Comparison of ENCODE assay signal across 20 mouse cellular contexts in the genomic region with DNA sequence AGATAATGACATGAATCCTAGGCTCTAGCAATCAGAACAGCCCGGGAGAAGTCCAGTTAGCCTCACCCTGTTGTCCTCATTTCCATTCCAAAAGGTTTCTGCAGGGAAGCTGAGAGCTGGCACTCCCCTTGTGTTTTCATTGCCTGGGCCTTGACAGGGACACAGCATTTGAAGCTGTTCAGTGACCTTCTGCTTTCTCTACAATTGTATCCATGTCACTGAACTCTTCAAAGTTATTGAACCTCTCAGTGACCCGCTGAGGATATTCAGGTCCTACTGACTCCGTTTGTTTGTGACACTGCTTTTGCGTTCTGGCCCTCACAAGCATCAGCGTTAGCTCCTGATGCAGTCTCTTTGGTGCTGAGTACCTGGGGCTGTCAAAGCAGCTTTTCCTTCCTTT.
DNase-seq lines count a peak whose midpoint lies in the region; ATAC-seq and TF ChIP-seq lines count a peak whose summit lies in the region.
"Had no signal": no experiment of that assay in that cellular context is flagged by ENCODE, and none has a peak within 500 bp of the region (broad histone marks: within the 10 kb centered on the region; RNA-seq: fewer than 3 reads in every experiment).

No protein-coding gene starts in this region.

- no peak for DNase-seq in forebrain, embryonic 11.5 days (ENCODE audit: low spot score)
- DNase-seq in embryo, embryonic 10.5 days (ENCODE audit: low spot score), result peak; percentile 73
- peak; percentile 24 for DNase-seq in mesoderm, embryonic 11.5 days (ENCODE audit: low read depth, low spot score)
- no peak for DNase-seq in gastrocnemius, postnatal 36 days
- DNase-seq in ovary, postnatal 14 days (ENCODE audit: low spot score), result no peak
- no peak for DNase-seq in left cerebral cortex, postnatal 14 days (ENCODE audit: low spot score in 2 of 2)
- DNase-seq: cerebellum, postnatal 10 days; heart, postnatal 4 days; layer of hippocampus, postnatal 36 days; lung, embryonic 14.5 days; lung, postnatal 4 days had no signal

- no peaks in the 10 kb centered on the region; the same call in 1 of the 2 replicates for H3K36me3 ChIP-seq in forebrain, embryonic 11.5 days (ENCODE audit: control insufficient read depth, insufficient read depth, low read length)
- peaks cover 10% of the 10 kb centered on the region; the same call in 1 of the 2 replicates for H3K36me3 ChIP-seq in forebrain, embryonic 16.5 days (ENCODE audit: control insufficient read depth, insufficient read depth)
- peaks cover 24% of the 10 kb centered on the region for H3K36me3 ChIP-seq in ES-Bruce4 (ENCODE audit: control insufficient read depth, insufficient read depth, low read length, poor library complexity, severe bottlenecking)

- TF ChIP-seq CTCF in ES-Bruce4 (IDR thresholded peaks at IDR 0.05; ENCODE audit: low read depth, low read length), result no peak

- no peak overlapping the region for H3K4me3 ChIP-seq in forebrain, embryonic 11.5 days (ENCODE audit: low read depth, low read length)
- H3K4me3 ChIP-seq in forebrain, embryonic 16.5 days (replicated peaks; ENCODE audit: low read length), result no peak overlapping the region
- H3K4me3 ChIP-seq in ES-Bruce4 (ENCODE audit: low read depth, low read length), result no peak overlapping the region
- H3K4me3 ChIP-seq: embryonic facial prominence, embryonic 10.5 days; heart, embryonic 13.5 days; kidney, embryonic 15.5 days; limb, embryonic 10.5 days had no signal

- H3K4me2 ChIP-seq in forebrain, embryonic 11.5 days (ENCODE audit: low read depth, low read length, severe bottlenecking), result no peak overlapping the region
- H3K4me2 ChIP-seq in forebrain, embryonic 16.5 days (ENCODE audit: low read length), result no peak overlapping the region
- H3K4me2 ChIP-seq: heart, embryonic 13.5 days; kidney, embryonic 15.5 days; liver, embryonic 11.5 days; lung, embryonic 14.5 days had no signal

- no peak for TF ChIP-seq POLR2A in ES-Bruce4 (IDR thresholded peaks at IDR 0.05; ENCODE audit: insufficient read depth, low read length)

- H3K4me1 ChIP-seq in forebrain, embryonic 11.5 days (replicated peaks; ENCODE audit: control insufficient read depth, insufficient read depth, low read length), result peaks cover 3% of the 10 kb centered on the region; the same call in 1 of the 2 replicates
- peaks cover 3% of the 10 kb centered on the region; the same call in 1 of the 2 replicates for H3K4me1 ChIP-seq in forebrain, embryonic 16.5 days (replicated peaks; ENCODE audit: control insufficient read depth, insufficient read depth, low read length)
- peaks cover 4% of the 10 kb centered on the region for H3K4me1 ChIP-seq in ES-Bruce4 (ENCODE audit: control insufficient read depth, insufficient read depth, low read length)

- WGBS in forebrain, embryonic 11.5 days, result 20% methylated on average over 5 of the region's 5 CpGs
- 15% methylated on average over 5 of the region's 5 CpGs for WGBS in forebrain, embryonic 16.5 days

- H3K9ac ChIP-seq in forebrain, embryonic 11.5 days (ENCODE audit: low read length), result no peak overlapping the region
- no peak overlapping the region for H3K9ac ChIP-seq in forebrain, embryonic 16.5 days (replicated peaks; ENCODE audit: low read depth, low read length)
- H3K9ac ChIP-seq in ES-Bruce4 (ENCODE audit: low read depth, poor library complexity, severe bottlenecking), result no peak overlapping the region
- H3K9ac ChIP-seq: heart, embryonic 13.5 days; kidney, embryonic 15.5 days; lung, embryonic 14.5 days had no signal

- TF ChIP-seq EP300 in ES-Bruce4 (IDR thresholded peaks at IDR 0.05; ENCODE audit: insufficient read depth, low read depth, low read length), result peak; percentile 56

- H3K9me3 ChIP-seq in forebrain, embryonic 11.5 days (ENCODE audit: control insufficient read depth, low read length), result no peaks in the 10 kb centered on the region
- no peaks in the 10 kb centered on the region for H3K9me3 ChIP-seq in forebrain, embryonic 16.5 days (ENCODE audit: control insufficient read depth, low read length)
- H3K9me3 ChIP-seq in ES-Bruce4 (replicated peaks; ENCODE audit: control insufficient read depth, insufficient read depth, low read length, poor library complexity, severe bottlenecking), result no peaks in the 10 kb centered on the region
- H3K9me3 ChIP-seq: embryonic facial prominence, embryonic 10.5 days; heart, embryonic 13.5 days; kidney, embryonic 15.5 days; limb, embryonic 10.5 days had no signal

- peak overlapping the region; percentile 37 for H3K27ac ChIP-seq in forebrain, embryonic 11.5 days (ENCODE audit: low read depth, low read length)
- no peak overlapping the region for H3K27ac ChIP-seq in forebrain, embryonic 16.5 days (ENCODE audit: low read length)
- peak overlapping the region; percentile 35 for H3K27ac ChIP-seq in ES-Bruce4 (ENCODE audit: insufficient read depth, low read length)
- H3K27ac ChIP-seq: embryonic facial prominence, embryonic 10.5 days; heart, embryonic 13.5 days; kidney, embryonic 15.5 days; limb, embryonic 10.5 days had no signal

- H3K27me3 ChIP-seq in forebrain, embryonic 11.5 days (ENCODE audit: control insufficient read depth, insufficient read depth, low read length), result no peaks in the 10 kb centered on the region
- no peaks in the 10 kb centered on the region for H3K27me3 ChIP-seq in forebrain, embryonic 16.5 days (replicated peaks; ENCODE audit: control insufficient read depth, insufficient read depth, low read length)
- no peaks in the 10 kb centered on the region for H3K27me3 ChIP-seq in ES-Bruce4 (ENCODE audit: control insufficient read depth, insufficient read depth, low read length, poor library complexity, severe bottlenecking)
- H3K27me3 ChIP-seq: heart, embryonic 13.5 days; kidney, embryonic 15.5 days; Patski had no signal

- intact Hi-C loops in gastrocnemius, postnatal 36 days (cut with DNase I), result no loop called here
- intact Hi-C loops in left cerebral cortex, postnatal 14 days (cut with DNase I), result no loop called here

- no peak for ATAC-seq in forebrain, embryonic 11.5 days (replicated peaks; ENCODE audit: low FRiP score)
- ATAC-seq in forebrain, embryonic 16.5 days, result no peak
- ATAC-seq: intestine, embryonic 16.5 days; Patski had no signal

Comparison
In these comparisons a context has a peak if more than half of its experiments do, and no peak if none do; other contexts are left out.
1. DNase-seq: peak in embryo, embryonic 10.5 days (single experiment) and mesoderm, embryonic 11.5 days (single experiment); none in forebrain, embryonic 11.5 days (single experiment), gastrocnemius, postnatal 36 days (0 of 2), ovary, postnatal 14 days (single experiment) and left cerebral cortex, postnatal 14 days (0 of 2).